ENCODE assay signal across 8 mouse cellular contexts in the genomic region with DNA sequence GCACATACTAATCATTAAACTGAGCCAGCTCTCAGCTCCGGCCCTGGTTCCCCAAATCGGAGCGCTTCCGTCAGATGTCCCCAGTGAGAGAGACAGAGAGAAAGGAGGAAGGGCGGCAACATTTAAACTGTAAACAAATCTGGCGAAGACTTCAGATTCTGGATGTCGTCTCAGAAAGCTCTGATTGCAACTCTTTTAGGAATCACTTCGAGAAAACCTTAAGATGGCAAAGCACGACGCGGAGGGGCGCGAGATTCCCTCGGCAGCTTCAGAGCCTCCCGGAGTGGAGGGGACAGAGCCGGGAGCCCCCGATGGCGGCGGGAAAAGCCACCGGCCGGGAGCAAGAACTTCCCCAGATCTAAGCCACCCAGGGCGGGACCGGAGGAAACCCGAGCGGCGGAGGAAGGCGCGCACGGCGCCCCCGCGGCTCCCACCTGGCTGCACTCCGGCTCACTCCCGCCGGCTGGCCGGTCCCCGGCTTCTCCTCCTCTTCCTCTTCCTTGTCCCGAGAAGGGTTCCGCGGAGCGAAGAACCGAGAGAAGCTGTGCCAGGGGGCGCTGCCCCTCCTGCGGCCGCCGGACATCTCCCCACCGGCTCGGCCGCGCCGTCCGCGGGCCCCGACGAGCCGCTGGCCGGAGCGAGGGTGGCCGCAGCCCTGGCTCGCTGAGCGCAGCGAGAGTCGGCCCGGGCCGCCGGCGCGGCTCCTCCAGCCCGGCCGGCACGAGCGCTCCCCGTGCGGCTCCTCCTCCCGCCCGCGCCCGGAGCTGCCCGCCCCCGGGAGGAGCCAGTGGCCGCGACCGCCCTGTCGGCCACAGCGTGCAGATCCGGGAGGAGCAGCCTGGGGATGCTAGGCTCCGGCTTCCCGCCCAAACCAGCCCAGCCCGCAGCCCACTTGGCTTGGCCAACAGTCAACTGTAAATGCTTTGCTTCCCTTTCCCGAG. TPM values are rescaled to one million over a fixed set of nuclear protein-coding genes. Genes with fewer than 3 reads are reported as not detected.
DNase-seq lines count a peak whose midpoint lies in the region; ATAC-seq lines count a peak whose summit lies in the region.

A gene (minus strand): TSS at position 669 of the 941 bp plus-strand sequence.

- intact Hi-C loops in left cerebral cortex, postnatal 10 days (cut with DNase I), result loop anchor here (5.0 kb wide), 1 partner anchor 48 kb away; no protein-coding TSS in a partner anchor

- peak; percentile 83 for DNase-seq in gastrocnemius, postnatal 25 days
- DNase-seq in induced T-regulatory cell, adult 2 months (ENCODE audit: low read depth), result peak; percentile 71
- DNase-seq in left cerebral cortex, postnatal 10 days (ENCODE audit: extremely low spot score in 1 of 2, low spot score in 2 of 2), result peak; percentile 30 to 90
- peak; percentile 52 for DNase-seq in right cerebral cortex, adult 18-20 months
- DNase-seq in urinary bladder, postnatal 14 days (ENCODE audit: low spot score), result peak; percentile 86

- ATAC-seq in activated CD4-positive, CD25-positive, alpha-beta regulatory T cell, adult 4 months, result peak; percentile 66
- peak; percentile 77 for ATAC-seq in common myeloid progenitor, adult 5-6 weeks (replicated peaks; ENCODE audit: low read depth, poor library complexity, severe bottlenecking)
- peak; percentile 76 for ATAC-seq in megakaryocyte, adult 5-6 weeks (ENCODE audit: poor library complexity, severe bottlenecking)

RNA-seq across cellular contexts. Expression of the gene that starts here (rescaled TPM):
- polyA plus RNA-seq in activated CD4-positive, CD25-positive, alpha-beta regulatory T cell, adult 4 months (2017; shearing (Covaris generic)), result 10 to 100 TPM; 11.6 to 11.7 TPM
- total RNA-seq in common myeloid progenitor, adult 5-6 weeks (2017), result 11.1 and 15.4 TPM in 2 replicates
- total RNA-seq in gastrocnemius, postnatal 25 days (2021), result 10 to 100 TPM; 35.2 to 42.8 TPM
- total RNA-seq in left cerebral cortex, postnatal 10 days (2021), result 1 to 10 TPM; 4.6 to 6.1 TPM
- 29.8 and 43.1 TPM in 2 replicates for total RNA-seq in megakaryocyte, adult 5-6 weeks (2015)
- total RNA-seq in megakaryocyte, adult 5-6 weeks (2017), result 56.3 and 59.4 TPM in 2 replicates

Comparison
In these comparisons a context has a peak if more than half of its experiments do, and no peak if none do; other contexts are left out.
1. Peak in every context shown above with its lines: DNase-seq and ATAC-seq.